Mouse (Mus musculus) kidney, adult 11 months (tissue): ENCODE measurements at regions not wholly inside any gene's neighbourhood (a gene's known extent, or its start where the extent isn't known, plus 50 kb on each side); places are given as distances from the start of the nearest gene placed in this dataset.
A peak's percentile ranks its signal among the peaks of the same experiment; 100 is the strongest.

Experiments used
- DNase-seq: peaks from one replicate; pipeline ENCODE4 v3.0.0; 2022

GRCm38 (mm10) chr11:56150825-56151342 is 110.1 kb upstream of the Nmur2 start:
- no peak for DNase-seq

GRCm38 (mm10) chr11:56149752-56150151 is 108.9 kb upstream of the Nmur2 start:
- DNase-seq: no peak

- no peak for DNase-seq
Measured at GRCm38 (mm10) chr11:56148956-56149355, 108.1 kb upstream of the Nmur2 start.

GRCm38 (mm10) chr11:56146708-56147107 is 105.9 kb upstream of the Nmur2 start:
- no peak for DNase-seq

GRCm38 (mm10) chr11:56131339-56131823 is 90.6 kb upstream of the Nmur2 start:
- DNase-seq: no peak

- no peak for DNase-seq
Measured at GRCm38 (mm10) chr11:56116553-56117232, 75.9 kb upstream of the Nmur2 start.

- DNase-seq: peak; percentile 43
Measured at GRCm38 (mm10) chr11:56107929-56108328, 67.1 kb upstream of the Nmur2 start.

GRCm38 (mm10) chr11:56105632-56106031 is 64.8 kb upstream of the Nmur2 start:
- no peak for DNase-seq

GRCm38 (mm10) chr11:56092891-56093290 is 52.1 kb upstream of the Nmur2 start:
- no peak for DNase-seq
